Mouse (Mus musculus) hindbrain, embryonic 11.5 days (tissue): ENCODE results near the gene Ablim2. TPM values are rescaled to one million over a fixed set of nuclear protein-coding genes. Genes with fewer than 3 reads are reported as not detected.

Source experiments
- ATAC-seq: fragments of 200-750 bp; cut with Nextera tagmentation; 2 replicates; pipeline ENCODE4 v1.8.0; 2017; ENCODE audit warnings: mild to moderate bottlenecking, moderate TSS enrichment, moderate library complexity; ENCODE audit not compliant: low FRiP score
- DNase-seq: peaks from one replicate; pipeline ENCODE4 v3.0.0-alpha.2; 2015; ENCODE audit warnings: low spot score
- H3K27ac ChIP-seq: fragments of 300-500 bp; sonication (generic); 2 replicates; pipeline ENCODE4 v1.5.1; 2014; ENCODE audit warnings: mild to moderate bottlenecking, low read depth, low read length
- H3K27me3 ChIP-seq: fragments of 300-500 bp; sonication (generic); 2 replicates; pipeline ENCODE4 v1.6.1; 2014; ENCODE audit warnings: mild to moderate bottlenecking, low read length, moderate library complexity, mixed read lengths; ENCODE audit not compliant: control insufficient read depth, insufficient read depth
- H3K36me3 ChIP-seq: fragments of 300-500 bp; sonication (generic); 2 replicates; pipeline ENCODE4 v1.6.1; 2014; ENCODE audit warnings: mild to moderate bottlenecking, low read length, moderate library complexity, mixed read lengths; ENCODE audit not compliant: control insufficient read depth, insufficient read depth
- H3K4me1 ChIP-seq: fragments of 300-500 bp; sonication (generic); replicated peaks from 2 replicates; pipeline ENCODE4 v1.6.1; 2014; ENCODE audit warnings: low read length, mixed read lengths; ENCODE audit not compliant: control insufficient read depth, insufficient read depth
- H3K4me2 ChIP-seq: fragments of 300-500 bp; sonication (generic); replicated peaks from 2 replicates; pipeline ENCODE4 v1.6.1; 2014; ENCODE audit warnings: mild to moderate bottlenecking, low read depth, low read length
- H3K4me3 ChIP-seq: fragments of 300-500 bp; sonication (generic); 2 replicates; pipeline ENCODE4 v1.5.1; 2014; ENCODE audit warnings: low read depth, low read length
- H3K9ac ChIP-seq: fragments of 300-500 bp; sonication (generic); 2 replicates; pipeline ENCODE4 v1.6.1; 2014; ENCODE audit warnings: low read depth, low read length
- H3K9me3 ChIP-seq: fragments of 300-500 bp; sonication (generic); 2 replicates; pipeline ENCODE4 v1.6.1; 2016; ENCODE audit warnings: low read length; ENCODE audit not compliant: control insufficient read depth
- WGBS: fragments of 180-500 bp; shearing (Covaris S2); extraction: QIAGEN DNeasy Blood & Tissue Kit; methylation state at CpG from one replicate; pipeline ENCODE4 v1.1.7; 2014; 5-methylcytosine and 5-hydroxymethylcytosine counted together
- polyA plus RNA-seq: library from polyadenylated mRNA; unstranded; fragments of >200 nt; fragmentation: Nextera tagmentation; extraction: Ambion mirVana; gene quantifications from 2 replicates; pipeline ENCODE4 v1.2.1, GENCODE M21; 2014

Gene Ablim2
- polyA plus RNA-seq, 1 experiment from 2014 or later: 0.60 TPM

DNA sequence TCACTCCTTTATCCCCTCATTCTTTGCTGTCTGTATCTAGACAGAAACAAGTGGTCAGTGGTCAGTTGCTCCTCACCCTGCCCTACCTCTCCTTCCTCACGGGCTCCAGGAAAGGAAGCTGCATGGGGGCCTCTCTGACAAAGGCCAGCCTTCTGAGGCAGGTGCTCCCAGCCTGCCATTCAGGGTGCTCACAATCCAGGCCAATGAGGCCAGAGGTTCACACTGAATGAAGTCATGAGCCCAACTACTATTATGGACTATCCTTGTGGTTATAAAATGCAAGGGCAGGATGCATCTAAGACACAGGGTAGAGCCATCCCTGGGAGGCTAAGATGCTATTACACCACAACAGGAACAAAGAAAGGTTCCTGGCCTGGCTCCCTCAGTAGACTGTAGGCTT is 27.1 kb upstream of the Ablim2 start:
- no peaks in the 10 kb centered on the region for H3K36me3 ChIP-seq
- no peak overlapping the region for H3K4me3 ChIP-seq
- DNase-seq: no peak
- no peak overlapping the region for H3K9ac ChIP-seq
- H3K4me2 ChIP-seq: no peak overlapping the region
- no peaks in the 10 kb centered on the region for H3K9me3 ChIP-seq
- no peaks in the 10 kb centered on the region for H3K27me3 ChIP-seq
- H3K4me1 ChIP-seq: no peaks in the 10 kb centered on the region
- no peak overlapping the region for H3K27ac ChIP-seq
- no peak for ATAC-seq
- WGBS: 76% methylated on average over 1 of the region's 1 CpGs

- no peak overlapping the region for H3K4me3 ChIP-seq
- no peaks in the 10 kb centered on the region for H3K27me3 ChIP-seq
- DNase-seq (no peak), ATAC-seq (no peak)
- no peak overlapping the region for H3K27ac ChIP-seq
- H3K9me3 ChIP-seq: no peaks in the 10 kb centered on the region
- WGBS: 88% methylated on average over 4 of the region's 4 CpGs
- no peaks in the 10 kb centered on the region for H3K36me3 ChIP-seq
- H3K4me2 ChIP-seq: no peak overlapping the region
- H3K4me1 ChIP-seq: no peaks in the 10 kb centered on the region
- no peak overlapping the region for H3K9ac ChIP-seq
Observed at GRCm38 (mm10) chr5:35731006-35731405, 26.7 kb upstream of the Ablim2 start.

DNA sequence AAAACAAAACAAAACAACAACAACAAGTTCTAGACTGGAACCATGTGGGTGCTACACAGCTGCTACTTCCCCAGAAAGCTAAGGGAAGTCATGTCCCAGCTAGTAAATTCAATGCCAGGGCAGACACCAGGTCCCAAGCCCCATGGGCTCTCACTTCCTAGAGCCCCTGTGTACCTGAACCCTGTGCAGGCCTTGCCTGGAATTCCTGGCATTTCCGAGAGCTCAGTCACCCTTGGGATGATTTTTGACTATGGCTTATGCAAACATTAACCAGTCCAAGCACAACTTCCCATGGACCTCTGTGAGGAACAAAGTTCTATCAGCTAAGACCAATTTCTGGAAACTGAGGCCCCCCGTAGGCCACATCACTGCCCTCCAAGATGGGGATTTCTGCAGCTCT is 24.2 kb upstream of the Ablim2 start:
- no peak overlapping the region for H3K9ac ChIP-seq
- no peaks in the 10 kb centered on the region for H3K36me3 ChIP-seq
- no peak overlapping the region for H3K27ac ChIP-seq
- H3K27me3 ChIP-seq: no peaks in the 10 kb centered on the region
- no peaks in the 10 kb centered on the region for H3K9me3 ChIP-seq
- WGBS: 82% methylated on average over 2 of the region's 2 CpGs
- ATAC-seq: no peak
- DNase-seq: no peak
- no peak overlapping the region for H3K4me2 ChIP-seq
- no peaks in the 10 kb centered on the region for H3K4me1 ChIP-seq
- H3K4me3 ChIP-seq: no peak overlapping the region

DNA sequence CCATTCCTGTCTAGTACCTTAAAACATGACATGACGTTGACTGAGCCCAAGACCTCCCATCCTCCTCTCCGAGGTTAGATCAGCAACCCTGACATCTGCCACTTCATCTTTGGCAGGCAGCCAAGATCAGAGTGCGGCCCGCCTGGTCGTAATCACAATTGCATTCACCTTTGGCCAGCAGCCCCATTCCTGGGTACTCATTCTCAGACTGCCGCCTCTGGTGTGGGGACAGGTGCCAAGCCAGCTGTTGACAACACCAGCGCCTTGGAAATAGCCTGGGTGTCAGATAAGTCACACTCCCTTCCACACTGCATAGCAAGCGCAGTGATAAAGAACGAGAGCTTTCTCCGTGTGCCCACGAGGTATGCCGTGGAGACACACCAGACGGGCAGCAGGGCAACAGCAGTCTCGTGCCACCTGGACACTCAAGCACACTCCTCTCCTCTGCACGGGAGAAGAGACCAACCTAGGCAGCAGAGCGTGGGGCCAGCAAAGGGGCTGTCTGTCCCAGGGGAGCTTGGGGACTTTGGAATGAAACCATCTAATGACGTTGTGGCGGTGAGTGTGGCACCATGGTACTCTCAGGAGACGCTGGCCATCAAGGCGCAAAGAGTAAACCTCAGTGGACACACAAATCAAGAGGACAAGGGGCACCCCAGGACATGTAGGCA is 20.3 kb upstream of the Ablim2 start:
- no peak overlapping the region for H3K27ac ChIP-seq
- no peak overlapping the region for H3K9ac ChIP-seq
- DNase-seq: no peak
- no peak overlapping the region for H3K4me3 ChIP-seq
- ATAC-seq: no peak
- no peaks in the 10 kb centered on the region for H3K36me3 ChIP-seq
- H3K4me1 ChIP-seq: no peaks in the 10 kb centered on the region
- no peak overlapping the region for H3K4me2 ChIP-seq
- H3K9me3 ChIP-seq: no peaks in the 10 kb centered on the region
- 89% methylated on average over 20 of the region's 20 CpGs for WGBS
- H3K27me3 ChIP-seq: peaks cover 2% of the 10 kb centered on the region; the same call in 1 of the 2 replicates

DNA sequence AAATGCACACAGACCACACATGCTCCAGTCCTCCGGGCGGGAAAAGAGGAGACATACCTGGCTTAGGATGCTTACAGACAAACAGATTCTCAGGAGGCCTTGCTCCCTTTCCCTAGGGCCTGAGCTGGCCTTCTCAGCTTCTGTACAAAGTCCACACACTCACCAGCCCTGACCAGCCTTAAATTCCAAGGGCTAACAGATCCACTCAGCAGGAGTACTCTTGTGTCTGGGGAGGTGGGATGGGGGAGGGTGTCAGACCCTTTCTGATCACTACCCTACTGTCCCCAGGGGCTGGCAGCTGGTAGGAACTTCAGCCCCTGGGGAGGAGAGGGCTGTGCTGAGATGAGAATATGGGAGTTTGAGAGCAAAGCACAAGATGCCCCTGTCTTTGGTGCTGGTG is 18.7 kb upstream of the Ablim2 start:
- Histone ChIP-seq H3K27me3 (peaks cover 2% of the 10 kb centered on the region; the same call in 1 of the 2 replicates), H3K4me2 (no peak overlapping the region), H3K36me3 (no peaks in the 10 kb centered on the region), H3K9ac (no peak overlapping the region), H3K4me3 (no peak overlapping the region), H3K9me3 (no peaks in the 10 kb centered on the region), H3K27ac (no peak overlapping the region), H3K4me1 (no peaks in the 10 kb centered on the region)
- ATAC-seq (no peak), DNase-seq (no peak)
- WGBS: 74% methylated on average over 2 of the region's 2 CpGs

DNA sequence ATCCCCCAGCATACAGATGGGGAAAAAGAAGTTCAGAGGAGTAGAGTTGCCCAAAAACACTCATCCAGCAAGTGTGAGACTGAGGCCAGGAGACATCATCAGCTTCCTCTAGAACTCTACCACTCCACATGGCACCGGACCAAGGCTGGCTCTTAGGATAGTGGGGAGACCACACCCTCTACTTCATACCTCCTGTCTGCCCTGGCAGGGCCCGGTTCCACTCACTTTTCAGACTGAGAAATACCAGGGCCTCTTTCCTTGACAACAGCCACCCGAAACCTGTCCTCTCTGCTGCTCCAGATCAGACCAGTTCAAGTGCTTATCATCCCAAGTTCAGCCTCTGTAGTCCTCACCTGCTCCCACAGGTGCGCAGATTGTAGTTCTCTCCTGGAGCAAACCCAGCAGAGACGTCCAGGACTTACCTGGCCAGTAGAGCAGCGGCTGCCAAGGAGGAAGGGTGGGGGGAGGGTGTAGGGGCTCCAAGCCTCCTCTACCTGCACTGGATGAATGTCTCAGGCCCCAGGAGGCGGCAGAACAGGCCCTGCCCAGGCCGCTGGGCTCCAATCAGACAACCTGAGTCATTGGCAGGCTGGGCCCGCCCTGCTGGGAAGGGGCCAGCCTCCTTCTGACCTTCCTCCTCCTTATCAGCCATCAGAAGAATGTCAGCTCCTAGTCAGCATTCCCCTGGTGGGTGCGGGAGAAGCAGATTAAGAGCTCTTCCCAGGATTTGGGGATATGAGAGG is 18.0 kb upstream of the Ablim2 start, which contains the start of gene Sh3tc1:
Gene Sh3tc1 (minus strand): TSS at position 452 of the 743 bp plus-strand sequence.
- Histone ChIP-seq H3K9ac (no peak within 1 kb of the TSS), H3K4me1 (no peaks in the 10 kb centered on the region), H3K27ac (no peak within 1 kb of the TSS), H3K9me3 (no peaks in the 10 kb centered on the region), H3K27me3 (peaks cover 2% of the 10 kb centered on the region; the same call in 1 of the 2 replicates), H3K4me3 (no peak within 1 kb of the TSS), H3K36me3 (no peaks in the 10 kb centered on the region), H3K4me2 (no peak within 1 kb of the TSS)
- no peak for DNase-seq
- ATAC-seq: no peak
- WGBS: 18% methylated on average over 9 of the region's 10 CpGs

DNA sequence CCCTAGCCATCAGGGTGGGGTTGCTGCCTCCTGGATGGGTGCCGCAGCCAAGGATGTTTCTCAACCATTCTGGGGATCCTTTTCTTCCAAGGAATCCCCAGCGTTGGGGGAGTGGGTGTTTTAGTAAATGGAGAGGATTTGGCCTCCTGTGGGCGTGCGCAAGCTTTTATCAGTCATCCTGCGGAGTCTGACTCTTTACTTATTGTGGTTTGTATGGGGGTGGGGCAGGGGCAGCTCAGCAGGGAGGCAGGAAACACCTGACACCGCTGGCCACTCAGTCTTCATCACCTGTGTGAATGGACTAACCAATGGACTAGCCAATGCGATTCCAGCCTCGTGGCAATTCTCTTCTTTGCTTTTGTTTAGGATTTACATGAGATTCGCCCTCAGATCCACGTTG is 17.0 kb upstream of the Ablim2 start:
- Histone ChIP-seq H3K36me3 (no peaks in the 10 kb centered on the region), H3K27ac (no peak overlapping the region), H3K9me3 (no peaks in the 10 kb centered on the region), H3K9ac (no peak overlapping the region), H3K27me3 (peaks cover 2% of the 10 kb centered on the region; the same call in 1 of the 2 replicates), H3K4me3 (no peak overlapping the region), H3K4me2 (no peak overlapping the region), H3K4me1 (no peaks in the 10 kb centered on the region)
- WGBS: 9% methylated on average over 10 of the region's 10 CpGs
- ATAC-seq (no peak), DNase-seq (no peak)

DNA sequence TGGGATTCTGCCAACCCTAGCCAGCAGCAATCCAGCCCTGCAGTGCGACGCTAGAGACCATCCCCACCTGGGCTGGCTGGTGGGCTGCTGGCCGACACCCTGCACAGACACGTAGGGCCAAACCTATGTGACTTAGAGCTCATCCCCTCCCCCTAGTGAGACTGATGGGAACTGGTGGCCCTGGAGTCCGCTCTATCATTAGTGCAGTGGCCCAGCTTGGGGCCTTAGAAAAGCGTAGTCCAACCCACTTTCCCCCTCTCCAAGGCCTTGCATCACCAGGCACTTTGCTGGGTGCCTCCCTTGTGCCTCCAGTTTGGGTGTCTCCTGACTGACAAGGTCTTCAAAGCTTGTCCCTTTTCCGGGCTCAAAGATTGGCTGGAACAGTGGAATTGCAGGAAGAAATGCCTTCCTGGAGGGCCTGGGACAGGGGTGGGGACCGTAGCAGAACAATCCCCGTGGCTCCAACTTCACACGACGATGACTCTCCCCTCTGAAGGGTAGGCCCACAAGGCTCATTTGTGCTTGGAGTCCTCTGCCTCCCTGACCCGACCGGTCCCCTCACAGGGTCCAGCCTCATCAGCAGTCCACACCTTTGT is 16.4 kb upstream of the Ablim2 start:
- H3K27ac ChIP-seq: no peak overlapping the region
- no peak overlapping the region for H3K9ac ChIP-seq
- H3K4me3 ChIP-seq: no peak overlapping the region
- H3K4me2 ChIP-seq: no peak overlapping the region
- no peaks in the 10 kb centered on the region for H3K4me1 ChIP-seq
- ATAC-seq: no peak
- H3K9me3 ChIP-seq: no peaks in the 10 kb centered on the region
- WGBS: 47% methylated on average over 11 of the region's 13 CpGs
- H3K36me3 ChIP-seq: no peaks in the 10 kb centered on the region
- DNase-seq: no peak
- peaks cover 2% of the 10 kb centered on the region; the same call in 1 of the 2 replicates for H3K27me3 ChIP-seq
